Mouse (Mus musculus) megakaryocyte, adult 5-6 weeks (primary cell): Measurements from ENCODE around the gene Trim26. TPM values are rescaled to one million over a fixed set of nuclear protein-coding genes. Genes with fewer than 3 reads are reported as not detected.
"Not testable (repeated sequence)": the region's sequence is repeated elsewhere in the genome, so short reads cannot be mapped to it uniquely, and the experiment has no call there.

Experiments used
- ATAC-seq: 2 replicates; pipeline ENCODE4 v1.8.0; 2016; ENCODE audit warnings: mild to moderate bottlenecking, inconsistent platforms; ENCODE audit not compliant: poor library complexity, severe bottlenecking
- total RNA-seq, 2 experiments: library from RNA; stranded (forward) in 1 of 2; stranded (reverse) in 1 of 2; fragments of 153-499, 151-499 nt in 1 of 2; fragments of 221-1000, 200-1000 nt in 1 of 2; gene quantifications; 2 replicates each; pipeline versions ENCODE4 v1.2.3 to v1.2.4; 2015 to 2017

Gene Trim26
- total RNA-seq (2015) (27.4 and 29.0 TPM in 2 replicates), total RNA-seq (2017) (19.6 and 24.9 TPM in 2 replicates)

DNA sequence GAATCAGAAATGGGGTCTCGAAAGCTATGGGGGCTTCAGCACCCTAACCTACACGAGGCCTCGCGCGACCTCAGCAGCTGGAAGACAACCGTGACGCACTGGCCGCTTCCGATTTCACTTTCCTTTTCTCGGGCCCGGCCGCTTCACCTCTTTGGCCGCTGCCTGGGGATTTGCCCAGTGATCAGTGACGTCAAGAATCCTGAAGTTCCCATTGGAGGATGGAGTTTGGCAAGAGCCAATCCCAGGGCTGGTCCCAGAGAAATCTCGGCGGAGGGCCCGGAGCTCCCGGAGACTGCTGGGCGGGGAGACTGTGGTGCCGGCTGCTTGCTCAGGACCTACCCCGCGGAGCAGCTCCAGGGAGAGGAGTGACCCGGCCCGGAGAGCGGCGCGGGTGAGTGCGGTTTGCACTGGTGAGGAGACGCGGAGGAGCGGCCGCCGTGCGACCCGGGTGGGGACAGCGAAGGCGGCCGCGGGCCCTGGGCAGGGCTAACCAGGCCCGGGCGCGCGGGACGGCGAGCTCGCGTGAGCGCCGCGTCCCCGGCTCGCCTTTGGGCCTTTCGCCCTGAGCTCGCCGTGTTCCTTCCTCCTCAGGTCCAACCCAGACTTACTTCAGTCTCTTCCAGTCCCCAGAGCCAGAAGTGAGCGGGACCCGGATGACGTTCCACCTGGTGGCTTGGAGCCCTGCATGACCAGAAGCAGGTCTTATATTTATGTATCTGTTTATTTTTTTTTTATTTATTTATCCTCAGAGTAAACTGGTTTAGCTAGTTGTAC is at the start of gene Trim26:
TSS of gene Trim26 (plus strand) at position 261 of the 774 bp plus-strand sequence.
- peak; percentile 95 for ATAC-seq

DNA sequence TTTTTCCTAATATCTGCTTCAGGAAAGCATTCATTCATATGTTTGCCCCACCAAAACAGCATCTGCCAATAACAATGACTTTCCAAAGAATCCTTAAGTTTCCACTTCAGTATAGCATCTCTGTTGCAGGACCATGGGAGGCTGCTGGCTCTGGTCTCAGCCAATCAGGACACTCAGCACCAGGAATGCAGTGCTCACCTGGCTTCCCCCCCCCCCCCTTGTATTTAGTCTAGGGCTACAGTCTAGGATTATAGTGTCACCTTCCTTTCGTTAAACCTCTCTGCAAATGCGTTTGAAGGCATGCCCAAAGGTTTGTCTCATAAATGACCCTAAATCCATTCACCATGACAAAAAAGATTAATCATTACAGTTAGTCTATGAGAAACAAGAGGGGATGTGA is 48.6 kb upstream of the Trim26 start:
- no peak for ATAC-seq

DNA sequence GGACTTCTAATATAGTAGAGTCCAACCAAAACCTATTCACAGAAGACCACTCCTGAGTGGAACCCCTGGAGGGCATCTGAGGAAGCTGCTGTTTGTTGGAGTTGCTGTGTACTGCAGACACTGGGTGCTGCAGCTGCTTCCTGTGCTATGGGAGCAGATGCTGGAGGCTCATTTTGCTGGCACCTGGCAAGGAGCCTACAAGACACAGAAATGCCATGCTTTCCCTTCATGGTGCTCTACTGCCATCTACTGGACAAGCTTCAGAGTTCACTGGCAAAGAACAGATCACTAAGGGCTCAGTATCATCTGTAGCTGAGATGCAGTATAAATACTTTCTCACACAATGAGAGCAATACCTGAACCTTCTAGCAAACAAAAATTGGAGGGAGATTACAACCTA is 48.1 kb upstream of the Trim26 start:
- peak; percentile 77 for ATAC-seq

DNA sequence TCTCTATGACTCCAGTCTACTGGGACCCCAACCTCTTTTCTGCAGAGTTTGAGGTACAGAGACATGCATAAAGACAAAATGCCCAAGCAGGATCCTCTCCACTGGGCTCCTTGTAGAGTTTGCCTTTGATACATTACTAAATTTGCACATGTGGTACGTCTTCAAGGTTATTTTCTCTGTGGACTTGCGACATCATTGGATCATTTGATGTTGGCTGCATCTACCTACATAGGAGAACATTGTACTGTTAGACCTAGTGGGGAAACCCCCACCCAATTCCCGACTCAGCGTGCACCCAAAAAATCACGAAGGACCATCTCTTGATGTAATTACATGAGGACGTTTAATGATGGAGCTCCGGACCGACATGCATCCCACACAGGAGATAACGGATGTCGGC is 37.4 kb upstream of the Trim26 start:
- no peak for ATAC-seq

DNA sequence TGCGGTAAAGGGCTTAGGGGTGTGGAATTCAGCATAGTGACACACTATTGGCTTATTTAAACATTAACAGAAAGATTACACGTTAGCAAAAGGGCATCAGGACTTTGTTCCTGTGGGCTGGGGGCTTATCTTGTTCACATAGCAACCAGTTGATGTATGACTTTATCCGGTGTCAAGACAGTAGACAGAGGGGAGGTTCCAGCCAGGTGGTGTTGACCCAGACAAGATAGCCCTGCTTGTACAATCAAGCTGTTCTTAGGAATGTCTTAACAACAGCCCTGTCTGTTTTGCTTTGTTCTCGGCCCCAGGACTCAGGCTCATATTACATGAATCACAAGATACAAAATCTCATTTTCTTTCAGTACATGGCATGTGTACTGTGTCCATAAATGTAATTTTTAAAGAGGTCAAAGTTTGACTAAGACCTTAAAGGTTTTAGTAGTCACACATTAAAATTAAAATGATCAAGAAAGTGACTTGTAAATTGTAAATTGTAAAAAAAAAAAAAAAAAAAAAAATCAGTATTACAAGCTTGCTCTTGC is 36.9 kb upstream of the Trim26 start:
- ATAC-seq: not testable (repeated sequence)

DNA sequence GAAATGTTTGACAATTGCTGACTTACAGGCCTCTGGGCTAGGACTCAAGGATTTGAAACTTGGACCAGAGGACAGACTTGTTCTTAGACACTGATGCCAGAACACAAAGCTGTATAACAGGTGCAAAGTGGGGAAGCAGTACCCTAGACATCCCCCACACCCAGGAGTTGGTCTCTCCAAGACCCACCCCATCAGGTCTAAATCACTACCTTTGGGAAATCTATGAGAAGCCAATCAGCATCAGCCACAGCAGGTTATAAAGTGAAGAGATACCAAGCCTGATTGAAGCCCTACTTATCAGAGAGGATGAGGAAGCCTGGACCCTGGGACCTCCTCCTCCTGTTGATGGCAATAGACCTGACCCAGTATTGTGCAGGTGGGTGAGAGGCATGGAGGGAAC is 25.1 kb upstream of the Trim26 start, which contains the start of gene H2-M10.6:
TSS of gene H2-M10.6 (plus strand) at position 301 of the 400 bp plus-strand sequence.
- ATAC-seq: no peak

DNA sequence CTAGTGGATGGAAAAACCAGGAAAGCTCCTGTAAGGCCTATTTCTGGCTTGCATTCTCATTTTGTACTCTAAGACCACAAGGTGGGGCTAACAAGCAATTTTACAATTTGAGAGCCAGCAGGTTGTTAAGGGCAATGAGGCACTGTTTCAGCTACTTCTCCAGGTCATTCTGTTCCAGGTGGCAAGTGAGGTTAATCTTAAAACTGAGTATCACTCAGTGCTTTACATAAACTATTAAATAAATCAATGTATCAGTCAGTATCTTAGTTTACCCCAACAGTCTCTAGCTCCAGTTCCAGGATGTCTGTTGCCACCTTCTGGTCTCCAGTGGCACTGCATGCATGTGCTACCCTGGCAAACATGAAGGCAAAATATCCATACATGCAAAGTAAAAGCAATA is 12.9 kb upstream of the Trim26 start:
- peak; percentile 87 for ATAC-seq

DNA sequence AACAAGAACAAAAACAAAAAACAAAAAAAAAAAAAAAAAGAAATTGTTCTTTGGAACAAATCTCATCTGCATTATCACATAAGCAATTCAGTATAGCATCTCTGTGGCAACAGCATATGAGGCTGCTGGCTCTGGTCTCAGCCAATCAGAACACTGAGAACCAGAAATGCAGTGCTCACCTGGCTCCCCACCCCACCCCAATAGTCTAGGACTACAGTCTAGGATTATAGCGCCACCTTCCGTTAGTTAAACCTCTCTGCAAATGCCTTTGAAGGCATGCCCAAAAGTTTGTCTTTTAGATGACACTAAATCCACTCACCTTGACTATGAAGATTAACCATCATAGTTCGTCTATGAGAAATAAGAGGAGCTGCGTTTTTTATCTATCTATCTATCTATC is 11.4 kb upstream of the Trim26 start:
- ATAC-seq: no peak

DNA sequence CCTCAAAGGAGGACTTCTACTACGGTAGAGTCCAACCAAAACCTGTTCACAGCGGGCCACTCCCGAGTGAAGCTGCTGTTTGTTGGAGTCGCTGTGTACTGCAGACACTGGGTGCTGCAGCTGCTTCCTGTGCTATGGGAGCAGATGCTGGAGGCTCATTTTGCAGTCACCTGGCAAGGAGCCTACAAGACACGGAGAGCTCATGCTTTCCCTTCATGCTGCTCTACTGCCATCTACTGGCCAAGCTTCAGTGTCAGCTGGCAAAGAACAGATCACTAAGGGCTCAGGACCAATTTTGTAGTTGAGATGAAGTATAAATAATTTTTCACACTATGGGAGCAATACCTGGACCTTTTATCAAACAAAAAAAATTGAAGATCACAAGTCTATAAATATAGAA is 10.9 kb upstream of the Trim26 start:
- ATAC-seq: peak; percentile 81

DNA sequence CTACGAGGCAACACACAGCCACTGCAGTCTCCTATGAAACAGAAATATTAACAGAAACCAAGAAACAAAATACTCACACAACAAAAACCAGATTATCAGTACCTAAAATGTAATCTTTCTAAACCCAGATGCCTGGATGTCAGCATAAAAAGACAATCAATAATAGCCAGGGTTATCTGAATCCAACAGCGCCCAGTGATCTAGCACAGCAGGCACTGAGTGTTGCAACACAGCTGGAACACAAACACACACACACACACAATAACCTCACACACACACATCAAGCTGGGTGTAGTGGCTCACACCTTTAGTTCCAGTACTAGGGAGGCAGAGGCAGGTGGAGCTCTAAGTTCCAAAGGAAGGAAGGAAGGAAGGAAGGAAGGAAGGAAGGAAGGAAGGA is 8.4 kb upstream of the Trim26 start:
- no peak for ATAC-seq

DNA sequence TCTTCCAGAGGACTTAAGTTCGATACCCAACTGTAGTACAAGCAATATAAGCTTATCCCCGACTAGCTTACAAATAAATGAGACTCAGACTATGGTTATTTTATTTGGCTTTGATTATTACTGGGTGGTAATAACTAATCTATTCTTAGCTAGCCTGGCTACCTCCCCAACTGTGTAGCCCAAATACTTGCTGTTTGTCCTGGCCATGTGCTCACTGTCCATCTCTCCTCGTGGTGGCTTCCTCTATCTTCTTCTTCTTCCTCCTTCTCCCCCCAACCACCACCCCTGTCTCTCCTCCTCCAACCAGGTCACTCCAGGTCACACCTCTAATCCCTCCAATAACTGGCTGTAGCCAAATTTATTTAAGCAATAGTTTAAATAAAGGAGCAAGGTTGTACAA is 6.5 kb upstream of the Trim26 start:
- no peak for ATAC-seq

DNA sequence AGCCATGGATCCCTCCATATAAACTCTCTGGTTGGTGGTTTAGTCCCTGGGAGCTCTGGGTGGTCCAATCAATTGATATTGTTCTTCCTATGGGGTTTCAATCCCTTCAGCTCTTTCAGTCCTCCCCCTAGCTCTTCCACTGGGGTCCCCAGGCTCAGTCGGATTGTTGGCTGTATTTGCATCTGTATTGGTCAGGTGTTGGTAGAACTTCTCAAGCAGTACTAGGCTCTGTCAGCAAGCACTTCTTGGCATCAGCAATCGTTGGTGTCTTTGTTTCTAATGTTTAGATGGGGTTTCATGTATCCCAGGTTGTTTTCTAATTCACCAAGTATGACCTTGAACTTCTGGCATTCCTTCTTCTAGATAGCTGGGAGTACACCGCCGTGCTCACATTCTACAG is 4.2 kb upstream of the Trim26 start:
- ATAC-seq: no peak

DNA sequence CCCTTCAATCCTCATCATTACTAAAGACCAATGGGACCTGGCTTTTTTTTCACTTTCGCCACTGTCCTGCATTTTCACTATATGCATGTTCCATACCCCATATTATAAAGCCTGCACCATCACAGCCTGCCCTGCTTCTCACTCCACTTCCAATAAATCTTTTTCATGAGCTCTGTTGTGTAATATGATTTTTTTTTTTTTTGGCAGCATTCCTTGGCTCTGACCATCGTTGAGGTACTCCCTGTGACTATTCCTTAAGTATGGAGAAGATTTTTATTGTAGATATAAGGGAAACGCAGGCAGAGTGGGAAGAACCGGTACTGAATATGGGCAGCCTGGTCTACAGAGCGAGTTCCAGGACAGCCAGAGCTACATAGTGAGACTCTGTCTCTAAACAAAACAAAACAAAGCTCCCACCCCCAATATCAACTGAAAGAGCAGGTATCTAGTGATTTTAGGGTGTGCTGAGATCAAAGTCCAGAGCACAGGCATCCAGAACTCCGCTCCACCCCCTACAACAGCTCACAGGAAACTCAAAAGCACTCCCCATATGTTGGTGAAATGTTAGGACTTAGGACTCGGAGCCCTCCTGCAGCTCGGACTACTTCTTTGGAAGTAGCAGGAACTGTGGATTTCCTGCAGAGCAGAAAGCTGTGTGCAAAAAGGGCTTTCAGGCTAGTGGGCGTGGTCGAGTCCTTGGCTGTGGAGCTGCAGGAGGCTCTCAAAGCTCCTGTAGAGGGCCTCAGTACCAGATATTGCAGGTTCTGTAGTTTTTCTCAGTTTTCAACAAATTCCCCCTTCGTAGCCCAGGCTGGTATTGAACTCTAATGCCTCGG is 1.1 kb upstream of the Trim26 start:
- ATAC-seq: peak; percentile 56

DNA sequence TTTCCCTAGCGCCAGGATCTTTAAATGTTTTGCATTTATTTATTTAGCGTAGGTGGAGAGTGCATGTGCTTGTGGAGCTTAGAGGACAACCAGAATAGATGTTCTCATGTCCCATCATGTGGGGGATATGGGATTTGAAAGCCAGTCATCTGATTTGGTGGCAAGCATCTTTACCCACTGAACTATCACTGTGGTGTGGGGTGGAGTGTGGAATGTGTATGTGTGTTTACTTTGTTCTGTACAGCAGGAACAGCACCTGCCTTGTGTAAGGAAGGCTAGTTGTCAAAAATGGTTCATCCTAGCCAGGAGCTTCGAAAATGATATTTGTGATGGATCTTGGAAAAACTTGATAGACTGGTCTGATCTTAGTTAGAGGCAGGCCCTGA is 514 bp upstream of the Trim26 start:
- ATAC-seq: 0 out of 2 replicates have a peak, but pooled peaks have one; percentile 7

DNA sequence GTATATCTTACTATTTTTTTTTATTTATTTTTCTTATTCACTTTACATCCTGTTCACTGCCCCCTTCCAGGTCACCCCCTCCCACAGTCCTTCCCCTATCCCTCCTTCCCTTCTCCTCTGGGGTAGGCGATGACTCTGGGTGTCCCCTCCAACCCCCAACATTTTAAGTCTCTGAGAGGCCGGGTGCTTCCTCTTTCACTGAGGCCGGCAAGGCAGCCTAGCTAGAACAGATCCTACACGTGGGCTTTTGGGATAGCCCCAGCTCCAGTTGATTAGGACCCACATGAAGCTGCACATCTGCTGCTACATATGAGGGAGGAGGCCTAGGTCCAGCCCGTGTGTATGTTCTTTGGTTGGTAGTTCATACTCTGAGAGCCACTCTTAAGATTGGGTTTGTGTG is 2.1 kb downstream of the Trim26 start:
- no peak for ATAC-seq

DNA sequence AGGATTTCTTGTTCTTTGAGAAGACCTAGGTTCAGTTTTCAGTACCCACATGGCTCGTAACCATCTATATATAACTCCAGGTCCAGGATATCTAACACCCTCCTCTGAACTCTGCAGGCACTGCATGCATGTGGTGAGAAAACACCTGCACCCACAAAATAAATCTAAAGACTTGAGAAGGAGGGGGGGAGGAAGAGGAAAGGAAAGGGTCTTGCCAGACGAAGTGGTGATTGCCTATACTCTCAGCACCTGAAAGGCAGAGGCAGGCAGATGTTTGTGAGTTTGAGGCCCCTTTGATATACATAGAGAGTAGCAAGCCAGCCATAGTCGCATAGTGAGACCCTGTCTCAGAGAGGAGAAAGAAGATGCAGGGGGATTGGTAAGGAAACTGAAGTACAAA is 3.0 kb downstream of the Trim26 start:
- ATAC-seq: no peak

DNA sequence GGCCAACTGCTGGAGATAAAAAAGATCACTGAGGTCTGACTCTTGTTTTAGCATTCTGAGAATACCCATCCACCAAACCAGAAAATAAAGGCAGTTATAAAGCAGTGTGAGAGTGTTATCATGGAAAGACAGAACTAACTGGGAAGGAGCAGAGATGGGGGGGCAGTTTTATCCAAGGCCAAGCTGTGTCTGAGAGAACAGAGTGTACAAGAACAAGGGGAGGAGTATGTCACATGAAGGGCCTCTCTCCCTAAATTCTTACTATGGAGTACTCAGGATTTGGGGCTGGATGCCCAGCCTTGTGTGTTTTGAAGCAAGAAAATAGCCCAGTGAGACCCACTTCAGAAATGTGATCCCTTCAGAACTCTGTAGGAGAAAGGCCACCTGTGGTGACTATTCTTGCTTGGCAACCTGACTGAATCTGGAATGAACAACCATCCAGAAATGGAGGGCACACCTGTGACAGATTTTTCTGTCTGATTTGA is 4.1 kb downstream of the Trim26 start:
- ATAC-seq: no peak

DNA sequence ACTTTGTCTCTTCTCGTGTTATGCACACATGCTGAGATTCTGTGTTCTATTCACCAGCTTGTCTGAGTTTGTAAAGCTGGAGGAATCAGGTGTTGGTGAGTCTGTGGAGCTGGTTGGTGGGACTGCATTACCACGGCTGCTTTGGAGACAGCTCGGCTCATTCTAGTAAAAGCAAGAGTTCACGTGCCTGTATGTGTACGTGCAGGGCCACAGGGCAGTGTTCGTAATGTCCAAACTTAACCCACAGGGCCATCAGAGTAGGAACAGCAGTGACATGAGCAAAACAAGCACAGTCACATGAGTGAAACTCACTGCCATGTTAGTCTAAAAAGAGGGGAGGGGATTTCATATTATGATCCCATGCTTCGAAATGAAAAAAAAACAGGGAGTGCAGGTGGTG is 6.8 kb downstream of the Trim26 start:
- ATAC-seq: no peak

DNA sequence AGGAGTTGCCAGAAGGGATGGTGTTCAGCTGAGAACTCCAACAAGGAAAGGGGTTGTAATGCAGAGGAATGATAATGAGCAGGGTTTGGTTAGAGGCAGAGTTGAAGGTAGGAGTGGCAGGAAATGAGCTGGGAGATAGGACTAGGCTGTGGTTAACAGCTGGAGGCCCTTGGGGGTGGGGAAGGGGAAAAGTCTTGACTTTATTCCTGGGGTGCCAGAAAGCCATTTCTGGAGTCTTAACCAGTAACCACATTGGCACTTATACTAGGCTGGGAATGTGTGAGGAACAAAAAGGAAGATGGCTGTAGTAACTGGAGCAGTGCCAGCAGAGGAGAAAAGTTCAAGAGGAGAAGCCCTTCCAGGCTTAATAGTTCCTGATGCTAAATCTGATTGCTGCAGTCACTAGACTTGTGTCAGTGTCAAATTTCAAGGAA is 7.4 kb downstream of the Trim26 start:
- 0 out of 2 replicates have a peak, but pooled peaks have one; percentile 21 for ATAC-seq

DNA sequence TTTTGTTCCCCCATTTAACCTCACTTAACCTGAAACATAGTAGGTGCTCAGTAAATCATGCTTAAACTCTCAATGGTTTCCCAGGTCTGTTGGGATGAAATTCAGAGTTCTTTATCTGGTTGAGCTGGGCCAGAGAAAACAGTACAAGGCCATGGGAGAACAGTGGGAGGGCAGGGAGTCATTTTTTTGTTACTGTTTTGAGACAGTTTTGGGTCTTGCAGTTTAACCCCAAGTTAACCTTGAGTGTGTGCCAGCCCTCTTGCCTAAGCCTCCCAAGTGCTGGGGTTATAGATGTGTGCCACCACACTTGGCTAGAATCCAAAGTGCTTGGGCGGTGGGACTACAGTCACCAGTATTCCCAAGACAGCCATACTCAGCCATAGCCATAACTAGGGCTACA is 7.8 kb downstream of the Trim26 start:
- ATAC-seq: no peak

DNA sequence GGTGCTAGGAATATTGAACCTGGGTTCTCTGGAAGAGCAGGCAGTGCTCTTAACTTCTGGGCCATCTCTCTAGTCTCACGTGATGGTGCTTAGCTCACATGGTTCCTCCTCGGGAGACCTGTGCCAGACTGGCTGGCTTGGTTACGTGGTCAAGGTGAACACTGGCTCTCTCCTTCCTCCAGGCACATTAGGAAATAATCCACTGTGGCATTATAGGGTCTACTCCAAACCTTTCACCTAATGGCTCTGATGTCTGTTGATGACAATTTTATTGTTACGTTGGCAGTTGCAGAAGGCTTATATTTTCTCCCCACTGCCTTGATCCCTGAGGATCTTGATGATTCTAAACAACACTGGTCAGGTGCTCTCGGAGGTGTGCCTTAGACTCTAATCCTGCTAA is 12.0 kb downstream of the Trim26 start:
- no peak for ATAC-seq
